Mouse (Mus musculus): ENCODE results near the gene Hnrnph3. TPM values are rescaled to one million over a fixed set of nuclear protein-coding genes. Genes with fewer than 3 reads are reported as not detected.

Gene Hnrnph3
- polyA plus RNA-seq, 1 experiment, result 68.4 TPM

DNA sequence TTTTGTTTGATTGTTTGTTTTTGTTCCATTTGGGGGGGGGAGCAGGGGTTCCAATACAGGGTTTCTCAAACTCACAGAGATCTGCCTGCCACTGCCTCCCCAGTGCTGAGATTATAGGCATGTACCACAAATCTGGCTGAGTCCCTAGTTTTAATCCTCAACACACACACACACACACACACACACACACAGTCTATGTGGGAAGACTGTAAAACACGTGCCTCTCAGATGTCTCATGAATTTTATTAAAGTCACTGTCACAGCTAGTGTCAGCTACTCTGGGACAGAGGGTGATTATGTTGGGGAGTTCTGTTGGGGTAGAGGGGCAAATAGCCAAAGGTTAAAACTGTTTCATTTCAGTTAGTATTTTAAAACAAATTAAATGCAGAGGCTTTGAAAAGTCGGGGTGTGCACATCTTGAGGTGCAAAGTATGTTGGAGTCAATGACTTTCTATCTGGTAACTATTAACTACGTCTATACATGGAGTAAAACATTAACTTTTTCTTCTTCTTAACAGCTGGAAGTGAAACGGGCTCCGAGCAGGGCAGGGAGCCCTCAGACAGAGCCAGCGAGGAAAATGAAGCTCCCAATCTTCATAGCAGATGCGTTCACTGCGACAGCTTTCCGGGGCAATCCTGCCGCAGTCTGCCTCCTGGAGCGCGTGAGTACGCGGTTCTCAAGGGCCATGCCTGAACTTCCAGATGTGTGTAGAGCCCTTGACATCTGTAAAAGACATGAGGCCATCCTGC lies 14.7 kb upstream of the Hnrnph3 start:
- H3K4me3 ChIP-seq (ENCODE audit: insufficient read depth, low read length), result no peak overlapping the region
- TF ChIP-seq CTCF (IDR thresholded peaks at IDR 0.05; ENCODE audit: borderline replicate concordance, insufficient read depth, low read length) (no peak), POLR2A (IDR thresholded peaks at IDR 0.05; ENCODE audit: low read depth, low read length) (no peak)
- no peak overlapping the region for H3K27ac ChIP-seq (ENCODE audit: insufficient read depth, low read length)
- no peaks in the 10 kb centered on the region for H3K4me1 ChIP-seq (ENCODE audit: control insufficient read depth, insufficient read depth, low read length)

GRCm38 (mm10) chr10:63032956-63033355 lies 8.9 kb upstream of the Hnrnph3 start:
- TF ChIP-seq POLR2A (IDR thresholded peaks at IDR 0.05; ENCODE audit: low read depth, low read length), result no peak
- TF ChIP-seq CTCF (IDR thresholded peaks at IDR 0.05; ENCODE audit: borderline replicate concordance, insufficient read depth, low read length), result no peak
- no peak overlapping the region for H3K4me3 ChIP-seq (ENCODE audit: insufficient read depth, low read length)
- no peak overlapping the region for H3K27ac ChIP-seq (ENCODE audit: insufficient read depth, low read length)
- H3K4me1 ChIP-seq (ENCODE audit: control insufficient read depth, insufficient read depth, low read length), result no peaks in the 10 kb centered on the region

- H3K4me1 ChIP-seq (ENCODE audit: control insufficient read depth, insufficient read depth, low read length), result no peaks in the 10 kb centered on the region
- no peak overlapping the region for H3K27ac ChIP-seq (ENCODE audit: insufficient read depth, low read length)
- TF ChIP-seq POLR2A (IDR thresholded peaks at IDR 0.05; ENCODE audit: low read depth, low read length) (no peak), CTCF (IDR thresholded peaks at IDR 0.05; ENCODE audit: borderline replicate concordance, insufficient read depth, low read length) (no peak)
- no peak overlapping the region for H3K4me3 ChIP-seq (ENCODE audit: insufficient read depth, low read length)
These were observed 8.2 kb upstream of the Hnrnph3 start for GRCm38 (mm10) chr10:63032267-63032666.

DNA sequence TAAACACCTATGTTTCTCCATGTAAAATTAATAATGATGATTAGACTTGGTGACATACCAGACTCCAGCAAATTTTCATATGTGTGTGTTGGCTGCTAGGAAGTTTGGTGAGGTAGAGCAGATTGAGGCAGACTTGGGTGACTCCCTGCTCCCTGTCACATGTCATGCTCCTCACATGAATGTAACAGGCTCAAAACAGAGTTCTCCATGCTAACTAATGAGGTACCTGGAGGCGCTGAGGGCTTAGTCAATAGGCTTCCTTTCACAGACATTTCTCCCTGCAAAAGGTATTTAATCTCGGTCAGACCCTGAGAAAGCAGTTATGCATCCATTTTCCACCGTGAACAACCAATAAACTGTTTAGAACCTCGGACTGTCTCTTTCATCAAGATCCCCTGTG lies 4.4 kb upstream of the Hnrnph3 start:
- TF ChIP-seq CTCF (IDR thresholded peaks at IDR 0.05; ENCODE audit: borderline replicate concordance, insufficient read depth, low read length) (no peak), POLR2A (IDR thresholded peaks at IDR 0.05; ENCODE audit: low read depth, low read length) (no peak)
- H3K4me3 ChIP-seq (ENCODE audit: insufficient read depth, low read length), result no peak overlapping the region
- H3K27ac ChIP-seq (ENCODE audit: insufficient read depth, low read length), result no peak overlapping the region
- H3K4me1 ChIP-seq (ENCODE audit: control insufficient read depth, insufficient read depth, low read length), result no peaks in the 10 kb centered on the region

- no peak for TF ChIP-seq CTCF (IDR thresholded peaks at IDR 0.05; ENCODE audit: borderline replicate concordance, insufficient read depth, low read length)
- no peak for TF ChIP-seq POLR2A (IDR thresholded peaks at IDR 0.05; ENCODE audit: low read depth, low read length)
- Histone ChIP-seq H3K4me3 (ENCODE audit: insufficient read depth, low read length) (no peak overlapping the region), H3K4me1 (ENCODE audit: control insufficient read depth, insufficient read depth, low read length) (no peaks in the 10 kb centered on the region), H3K27ac (ENCODE audit: insufficient read depth, low read length) (no peak overlapping the region)
These were observed 3.6 kb upstream of the Hnrnph3 start for GRCm38 (mm10) chr10:63027376-63028161.

GRCm38 (mm10) chr10:63026795-63027160 lies 2.8 kb upstream of the Hnrnph3 start:
- TF ChIP-seq POLR2A (IDR thresholded peaks at IDR 0.05; ENCODE audit: low read depth, low read length), result no peak
- TF ChIP-seq CTCF (IDR thresholded peaks at IDR 0.05; ENCODE audit: borderline replicate concordance, insufficient read depth, low read length), result no peak
- Histone ChIP-seq H3K4me1 (ENCODE audit: control insufficient read depth, insufficient read depth, low read length) (no peaks in the 10 kb centered on the region), H3K27ac (ENCODE audit: insufficient read depth, low read length) (no peak overlapping the region), H3K4me3 (ENCODE audit: insufficient read depth, low read length) (no peak overlapping the region)

DNA sequence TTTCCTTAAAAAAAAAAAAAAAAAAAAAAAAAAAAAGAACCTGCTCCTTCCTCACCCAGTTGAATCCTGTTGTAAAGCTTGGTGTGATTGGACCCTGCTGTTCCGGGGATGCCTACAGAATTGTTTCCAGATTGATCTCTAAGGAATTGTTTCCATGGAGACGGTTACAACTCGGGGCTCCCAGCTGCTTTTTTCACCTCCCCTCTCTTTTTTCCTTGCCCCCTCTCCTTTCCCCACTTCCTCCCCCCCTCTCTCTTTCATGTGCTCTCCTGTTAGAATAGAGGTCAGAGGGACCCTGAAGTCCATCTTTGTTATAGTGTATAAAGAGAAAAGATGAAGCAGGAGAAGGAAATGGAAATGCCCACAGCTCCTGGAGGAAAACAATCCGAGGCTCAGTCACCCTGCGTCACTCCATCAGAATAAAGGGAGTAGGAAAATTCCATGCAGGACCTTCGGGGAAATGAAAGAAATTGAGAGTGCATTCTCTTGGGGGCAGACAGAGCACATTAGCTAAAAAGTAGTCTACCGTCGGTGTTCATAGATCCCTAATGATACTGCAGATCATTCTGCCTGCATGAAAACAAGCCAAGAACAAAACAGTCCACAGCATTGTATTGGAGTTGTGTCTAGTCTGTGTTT lies 2.3 kb upstream of the Hnrnph3 start:
- H3K27ac ChIP-seq (ENCODE audit: insufficient read depth, low read length), result no peak overlapping the region
- H3K4me3 ChIP-seq (ENCODE audit: insufficient read depth, low read length), result no peak overlapping the region
- H3K4me1 ChIP-seq (ENCODE audit: control insufficient read depth, insufficient read depth, low read length), result no peaks in the 10 kb centered on the region
- TF ChIP-seq CTCF (IDR thresholded peaks at IDR 0.05; ENCODE audit: borderline replicate concordance, insufficient read depth, low read length), result no peak
- TF ChIP-seq POLR2A (IDR thresholded peaks at IDR 0.05; ENCODE audit: low read depth, low read length), result no peak

GRCm38 (mm10) chr10:63025491-63026011 lies 1.5 kb upstream of the Hnrnph3 start:
- no peaks in the 10 kb centered on the region for H3K4me1 ChIP-seq (ENCODE audit: control insufficient read depth, insufficient read depth, low read length)
- no peak overlapping the region for H3K4me3 ChIP-seq (ENCODE audit: insufficient read depth, low read length)
- H3K27ac ChIP-seq (ENCODE audit: insufficient read depth, low read length), result peak overlapping the region; percentile 96; the same call in 1 of the 2 replicates
- TF ChIP-seq POLR2A (IDR thresholded peaks at IDR 0.05; ENCODE audit: low read depth, low read length) (no peak), CTCF (IDR thresholded peaks at IDR 0.05; ENCODE audit: borderline replicate concordance, insufficient read depth, low read length) (no peak)

GRCm38 (mm10) chr10:63025016-63025415 lies 999 bp upstream of the Hnrnph3 start:
- Histone ChIP-seq H3K4me3 (ENCODE audit: insufficient read depth, low read length) (peak overlapping the region; percentile 25; the same call in 1 of the 2 replicates), H3K27ac (ENCODE audit: insufficient read depth, low read length) (peak overlapping the region; percentile 96), H3K4me1 (ENCODE audit: control insufficient read depth, insufficient read depth, low read length) (no peaks in the 10 kb centered on the region)
- TF ChIP-seq CTCF (IDR thresholded peaks at IDR 0.05; ENCODE audit: borderline replicate concordance, insufficient read depth, low read length), result no peak
- no peak for TF ChIP-seq POLR2A (IDR thresholded peaks at IDR 0.05; ENCODE audit: low read depth, low read length)

Measured in embryonic fibroblast, embryonic 13.5 days (primary cell).